In genomic region chr9:8042338-8043043, GRCm38 (mm10) we compare ENCODE assay signal across 8 mouse cellular contexts. TPM values are rescaled to one million over a fixed set of nuclear protein-coding genes. Genes with fewer than 3 reads are reported as not detected.
DNase-seq lines count a peak whose midpoint lies in the region; ATAC-seq lines count a peak whose summit lies in the region.

Gene Cfap300, minus strand, starts transcription at chr9:8042823.

- H3K36me3 ChIP-seq in embryonic facial prominence, embryonic 11.5 days (replicated peaks; ENCODE audit: control insufficient read depth, insufficient read depth, low read depth, low read length): no peaks in the 10 kb centered on the region
- H3K36me3 ChIP-seq in intestine, embryonic 16.5 days (ENCODE audit: control insufficient read depth, insufficient read depth, low read length): no peaks in the 10 kb centered on the region
- H3K36me3 ChIP-seq in midbrain, embryonic 10.5 days: peaks cover 3% of the 10 kb centered on the region; the same call in 1 of the 2 replicates

- no peaks in the 10 kb centered on the region for H3K27me3 ChIP-seq in embryonic facial prominence, embryonic 11.5 days (ENCODE audit: control insufficient read depth, insufficient read depth, low read length)
- H3K27me3 ChIP-seq in intestine, embryonic 16.5 days (replicated peaks; ENCODE audit: control insufficient read depth, insufficient read depth, low read length): no peaks in the 10 kb centered on the region
- H3K27me3 ChIP-seq in midbrain, embryonic 10.5 days (ENCODE audit: low read depth, poor library complexity, severe bottlenecking): no peaks in the 10 kb centered on the region

- no peaks in the 10 kb centered on the region for H3K4me1 ChIP-seq in embryonic facial prominence, embryonic 11.5 days (ENCODE audit: control insufficient read depth, insufficient read depth, low read length)
- 0 out of 2 replicates have a peak, but pooled peaks cover 3% of the 10 kb centered on the region for H3K4me1 ChIP-seq in intestine, embryonic 16.5 days (ENCODE audit: control insufficient read depth, insufficient read depth, low read length)
- peaks cover 15% of the 10 kb centered on the region for H3K4me1 ChIP-seq in midbrain, embryonic 10.5 days

- peak within 1 kb of the TSS; percentile 78 for H3K9ac ChIP-seq in embryonic facial prominence, embryonic 11.5 days (replicated peaks; ENCODE audit: low read length)
- peak within 1 kb of the TSS; percentile 75 for H3K9ac ChIP-seq in intestine, embryonic 16.5 days (ENCODE audit: low read depth, low read length)

- WGBS in embryonic facial prominence, embryonic 11.5 days: under 1% methylated on average over 38 of the region's 39 CpGs
- WGBS in intestine, embryonic 16.5 days: 0% methylated on average over 39 of the region's 39 CpGs
- WGBS in midbrain, embryonic 10.5 days: under 1% methylated on average over 39 of the region's 39 CpGs

- intact Hi-C loops in left cerebral cortex, postnatal 25 days (cut with DNase I): loop anchor here (5.0 kb wide), 2 partner anchors 40 to 90 kb away; partner anchors contain the start of genes Cep126 and Yap1

- peak within 1 kb of the TSS; percentile 55 for H3K4me3 ChIP-seq in embryonic facial prominence, embryonic 11.5 days (ENCODE audit: low read depth, low read length)
- H3K4me3 ChIP-seq in intestine, embryonic 16.5 days (ENCODE audit: low read length): peak within 1 kb of the TSS; percentile 68
- H3K4me3 ChIP-seq in midbrain, embryonic 10.5 days: peak within 1 kb of the TSS; percentile 75

- H3K4me2 ChIP-seq in embryonic facial prominence, embryonic 11.5 days (ENCODE audit: low read depth, low read length): peak within 1 kb of the TSS; percentile 76
- peak within 1 kb of the TSS; percentile 66 for H3K4me2 ChIP-seq in intestine, embryonic 16.5 days (ENCODE audit: low read depth, low read length)

- peak; percentile 99 for DNase-seq in adrenal gland, postnatal 14 days
- DNase-seq in embryonic facial prominence, embryonic 11.5 days (ENCODE audit: low spot score): peak; percentile 98
- DNase-seq in gonadal fat pad, adult 2 months (ENCODE audit: low read depth): peak; percentile 61
- peak; percentile 92 to 98 for DNase-seq in left cerebral cortex, postnatal 25 days (ENCODE audit: low spot score in 2 of 2)
- DNase-seq in midbrain, embryonic 10.5 days (ENCODE audit: low spot score): peak; percentile 97
- peak; percentile 98 for DNase-seq in right cerebral cortex, postnatal 4 days
- peak; percentile 92 for DNase-seq in yolk sac, embryonic 10.5 days (ENCODE audit: low spot score)

- no peaks in the 10 kb centered on the region for H3K9me3 ChIP-seq in embryonic facial prominence, embryonic 11.5 days (replicated peaks; ENCODE audit: control insufficient read depth, low read length)
- H3K9me3 ChIP-seq in intestine, embryonic 16.5 days (ENCODE audit: control insufficient read depth, low read length): no peaks in the 10 kb centered on the region
- H3K9me3 ChIP-seq in midbrain, embryonic 10.5 days (replicated peaks): no peaks in the 10 kb centered on the region

- ATAC-seq in embryonic facial prominence, embryonic 11.5 days (replicated peaks; ENCODE audit: insufficient number of reproducible peaks, low FRiP score, low TSS enrichment, low read depth): peak; percentile 98
- peak; percentile 98 for ATAC-seq in intestine, embryonic 16.5 days

- 0 out of 2 replicates have a peak within 1 kb of the TSS, but pooled peaks have one; percentile 25 for H3K27ac ChIP-seq in embryonic facial prominence, embryonic 11.5 days (replicated peaks; ENCODE audit: low read depth, low read length)
- H3K27ac ChIP-seq in intestine, embryonic 16.5 days (ENCODE audit: low read length): peak within 1 kb of the TSS; percentile 45
- H3K27ac ChIP-seq in midbrain, embryonic 10.5 days (replicated peaks): peak within 1 kb of the TSS; percentile 92

RNA-seq across cellular contexts. Expression of gene Cfap300, which starts in this region (rescaled TPM):
- 4.3 and 4.9 TPM in 2 replicates for total RNA-seq in adrenal gland, postnatal 14 days (2021)
- 21.0 and 22.8 TPM in 2 replicates for polyA plus RNA-seq in embryonic facial prominence, embryonic 11.5 days (2014; fragmentation: Nextera tagmentation; extraction: Ambion mirVana)
- polyA plus RNA-seq in gonadal fat pad, adult 2 months (2012; rRNA removed): 3.3 and 3.4 TPM in 2 replicates
- 7.4 and 7.7 TPM in 2 replicates for polyA plus RNA-seq in intestine, embryonic 16.5 days (2015; fragmentation: Nextera tagmentation; extraction: Ambion mirVana)
- total RNA-seq in left cerebral cortex, postnatal 25 days (2021): 1 to 10 TPM; 8.4 to 9.9 TPM
- 18.4 and 19.4 TPM in 2 replicates for polyA plus RNA-seq in midbrain, embryonic 10.5 days (2016; fragmentation: Nextera tagmentation; extraction: Ambion mirVana)

Comparison
In these comparisons a context has a peak if more than half of its experiments do, and no peak if none do; other contexts are left out.
1. Peak in every context shown above with its lines: DNase-seq, ATAC-seq, H3K4me3 ChIP-seq and H3K27ac ChIP-seq.
2. H3K27ac ChIP-seq: peak in every context shown above with its lines; median percentile 92 in midbrain, embryonic 10.5 days; 45 in intestine, embryonic 16.5 days; 25 in embryonic facial prominence, embryonic 11.5 days.